Mouse (Mus musculus) E14TG2a.4 (cell line): ENCODE data around the gene Gpx4.

Experiments used
- CTCF ChIP-seq: conservative IDR thresholded peaks from 2 replicates; pipeline ENCODE4 v1.5.1; 2014; ENCODE audit warnings: low read length
- NANOG ChIP-seq: IDR thresholded peaks from 2 replicates; pipeline ENCODE4 v1.6.1; 2014; ENCODE audit warnings: borderline replicate concordance, low read length, mixed read lengths
- POU5F1 ChIP-seq: IDR thresholded peaks from 2 replicates; pipeline ENCODE4 v1.6.1; 2014; ENCODE audit warnings: low read length, borderline replicate concordance

- TF ChIP-seq CTCF, result no peak
- TF ChIP-seq NANOG, result no peak
- no peak for TF ChIP-seq POU5F1
Measured at GRCm38 (mm10) chr10:80105460-80105859, 58.5 kb downstream of the Gpx4 start, which contains the start of gene Sbno2.
